Comparison of ENCODE assay signal across 15 mouse cellular contexts in genomic region chr19:4573241-4573640, GRCm38 (mm10). TPM values are rescaled to one million over a fixed set of nuclear protein-coding genes. Genes with fewer than 3 reads are reported as not detected.
DNase-seq lines count a peak whose midpoint lies in the region; ATAC-seq and TF ChIP-seq lines count a peak whose summit lies in the region.
"Had no signal": no experiment of that assay in that cellular context is flagged by ENCODE, and none has a peak within 500 bp of the region (broad histone marks: within the 10 kb centered on the region; RNA-seq: fewer than 3 reads in every experiment).

No protein-coding gene starts in this region.

- peaks cover 11% of the 10 kb centered on the region for H3K4me1 ChIP-seq in heart, embryonic 10.5 days
- peaks cover 40 to 41% of the 10 kb centered on the region in 2 experiments for H3K4me1 ChIP-seq in liver, embryonic 14.5 days (replicated peaks; ENCODE audit: control insufficient read depth in 2 of 2, insufficient read depth in 2 of 2, low read length in 1 of 2)
- peaks cover 45% of the 10 kb centered on the region for H3K4me1 ChIP-seq in liver, embryonic 12.5 days
- H3K4me1 ChIP-seq in E14TG2a.4 (replicated peaks; ENCODE audit: low read depth, low read length) = peaks cover 33% of the 10 kb centered on the region
- H3K4me1 ChIP-seq in embryonic fibroblast, embryonic 13.5 days (ENCODE audit: control insufficient read depth, insufficient read depth, low read length) = no peaks in the 10 kb centered on the region
- H3K4me1 ChIP-seq: embryonic facial prominence, embryonic 15.5 days; kidney, embryonic 15.5 days; lung, embryonic 15.5 days had no signal

- no peaks in the 10 kb centered on the region for H3K9me3 ChIP-seq in heart, embryonic 10.5 days
- H3K9me3 ChIP-seq in liver, embryonic 14.5 days (ENCODE audit: control insufficient read depth, low read length) = no peaks in the 10 kb centered on the region
- no peaks in the 10 kb centered on the region for H3K9me3 ChIP-seq in liver, embryonic 12.5 days (replicated peaks)
- H3K9me3 ChIP-seq in E14TG2a.4 (ENCODE audit: low read length) = no peaks in the 10 kb centered on the region
- H3K9me3 ChIP-seq: embryonic facial prominence, embryonic 15.5 days; forebrain, embryonic 13.5 days; kidney, embryonic 15.5 days; limb, embryonic 10.5 days; lung, embryonic 15.5 days had no signal

- no peak overlapping the region for H3K4me2 ChIP-seq in liver, embryonic 14.5 days (ENCODE audit: low read depth)
- H3K4me2 ChIP-seq in liver, embryonic 12.5 days = no peak overlapping the region
- H3K4me2 ChIP-seq: embryonic facial prominence, embryonic 15.5 days; forebrain, embryonic 13.5 days; kidney, embryonic 15.5 days; lung, embryonic 15.5 days had no signal

- no peaks in the 10 kb centered on the region for H3K27me3 ChIP-seq in heart, embryonic 10.5 days (ENCODE audit: insufficient read depth, poor library complexity, severe bottlenecking)
- H3K27me3 ChIP-seq in liver, embryonic 14.5 days (ENCODE audit: control insufficient read depth, insufficient read depth, low read length) = no peaks in the 10 kb centered on the region; the same call in 1 of the 2 replicates
- no peaks in the 10 kb centered on the region; the same call in 1 of the 2 replicates for H3K27me3 ChIP-seq in liver, embryonic 12.5 days (replicated peaks)
- no peaks in the 10 kb centered on the region for H3K27me3 ChIP-seq in E14TG2a.4 (ENCODE audit: insufficient read depth, low read length)
- H3K27me3 ChIP-seq: embryonic facial prominence, embryonic 15.5 days; forebrain, embryonic 13.5 days; kidney, embryonic 15.5 days; lung, embryonic 15.5 days had no signal

- TF ChIP-seq EP300 in liver, embryonic 14.5 days (IDR thresholded peaks at IDR 0.05; ENCODE audit: low read depth) = no peak

- TF ChIP-seq CTCF in liver, embryonic 14.5 days (IDR thresholded peaks at IDR 0.05; ENCODE audit: low read depth) = peak; percentile 74
- peak; percentile 24 for TF ChIP-seq CTCF in E14TG2a.4 (conservative IDR thresholded peaks at IDR 0.05; ENCODE audit: low read length)
- TF ChIP-seq CTCF in embryonic fibroblast, embryonic 13.5 days (IDR thresholded peaks at IDR 0.05; ENCODE audit: borderline replicate concordance, insufficient read depth, low read length) = peak; percentile 10; the same call in 1 of the 2 replicates

- intact Hi-C loops in heart, postnatal 25 days (cut with DNase I) = no loop called here

- WGBS in heart, embryonic 10.5 days = 87% methylated on average over 1 of the region's 1 CpGs
- WGBS in liver, embryonic 14.5 days (ENCODE audit: insufficient replicate concordance) = 69% methylated on average over 1 of the region's 1 CpGs
- WGBS in liver, embryonic 12.5 days (ENCODE audit: insufficient replicate concordance) = 86% methylated on average over 1 of the region's 1 CpGs

- H3K9ac ChIP-seq in liver, embryonic 14.5 days (replicated peaks) = no peak overlapping the region
- no peak overlapping the region for H3K9ac ChIP-seq in liver, embryonic 12.5 days
- H3K9ac ChIP-seq: embryonic facial prominence, embryonic 15.5 days; forebrain, embryonic 13.5 days; kidney, embryonic 15.5 days; lung, embryonic 15.5 days had no signal

- no peak for ATAC-seq in liver, embryonic 14.5 days (ENCODE audit: insufficient read depth)
- ATAC-seq in liver, embryonic 12.5 days = no peak
- ATAC-seq: forebrain, embryonic 13.5 days had no signal

- TF ChIP-seq POLR2A in embryonic fibroblast, embryonic 13.5 days (IDR thresholded peaks at IDR 0.05; ENCODE audit: low read depth, low read length) = no peak

- H3K27ac ChIP-seq in heart, embryonic 10.5 days = no peak overlapping the region
- no peak overlapping the region for H3K27ac ChIP-seq in liver, embryonic 14.5 days
- H3K27ac ChIP-seq in liver, embryonic 12.5 days = no peak overlapping the region
- H3K27ac ChIP-seq in embryonic fibroblast, embryonic 13.5 days (ENCODE audit: insufficient read depth, low read length) = no peak overlapping the region
- H3K27ac ChIP-seq: embryonic facial prominence, embryonic 15.5 days; forebrain, embryonic 13.5 days; kidney, embryonic 15.5 days; limb, embryonic 10.5 days; lung, embryonic 15.5 days had no signal

- no peaks in the 10 kb centered on the region for H3K36me3 ChIP-seq in heart, embryonic 10.5 days
- H3K36me3 ChIP-seq in liver, embryonic 14.5 days (replicated peaks; ENCODE audit: control insufficient read depth, insufficient read depth, low read depth) = no peaks in the 10 kb centered on the region
- H3K36me3 ChIP-seq in liver, embryonic 12.5 days = no peaks in the 10 kb centered on the region
- no peaks in the 10 kb centered on the region for H3K36me3 ChIP-seq in E14TG2a.4 (ENCODE audit: insufficient read depth, low read length)
- H3K36me3 ChIP-seq: embryonic facial prominence, embryonic 15.5 days; kidney, embryonic 15.5 days; limb, embryonic 10.5 days; lung, embryonic 15.5 days had no signal

- peak; percentile 71 for DNase-seq in heart, embryonic 10.5 days (ENCODE audit: low spot score)
- no peak for DNase-seq in heart, postnatal 25 days (ENCODE audit: low spot score)
- no peak for DNase-seq in liver, embryonic 14.5 days (ENCODE audit: low read depth in 3 of 3, low spot score in 3 of 3)
- DNase-seq in cerebellum, postnatal 4 days (ENCODE audit: low spot score in 2 of 2) = no peak
- DNase-seq in layer of hippocampus, adult 18-20 months (ENCODE audit: low spot score in 2 of 2) = no peak
- DNase-seq: right cerebral cortex, postnatal 25 days had no signal

- H3K4me3 ChIP-seq in heart, embryonic 10.5 days = no peak overlapping the region
- no peak overlapping the region for H3K4me3 ChIP-seq in liver, embryonic 14.5 days (ENCODE audit: insufficient read depth in 1 of 2, low read depth in 2 of 2, low read length in 2 of 2)
- no peak overlapping the region for H3K4me3 ChIP-seq in liver, embryonic 12.5 days
- no peak overlapping the region for H3K4me3 ChIP-seq in E14TG2a.4 (replicated peaks; ENCODE audit: low read length)
- no peak overlapping the region for H3K4me3 ChIP-seq in embryonic fibroblast, embryonic 13.5 days (ENCODE audit: insufficient read depth, low read length)
- H3K4me3 ChIP-seq: embryonic facial prominence, embryonic 15.5 days; forebrain, embryonic 13.5 days; kidney, embryonic 15.5 days; limb, embryonic 10.5 days; lung, embryonic 15.5 days had no signal

RNA-seq across cellular contexts. Expression of gene Lrfn4, which starts 42.2 kb away (rescaled TPM):
- polyA plus RNA-seq in heart, embryonic 10.5 days (2016; fragmentation: Nextera tagmentation; extraction: Ambion mirVana) = 4.4 and 7.2 TPM in 2 replicates
- 10 to 100 TPM in 1 of 2 experiments, 1 to 10 TPM in 1; 9.5 to 10.5 TPM for total RNA-seq in heart, postnatal 25 days (2021)
- 2.1 and 2.6 TPM in 2 replicates for polyA plus RNA-seq in liver, embryonic 14.5 days (2012; rRNA removed)
- 0.42 and 0.64 TPM in 2 replicates for polyA plus RNA-seq in liver, embryonic 14.5 days (2014; fragmentation: Nextera tagmentation; extraction: Ambion mirVana)
- 2.6 and 2.7 TPM in 2 replicates for polyA plus RNA-seq in liver, embryonic 12.5 days (2016; fragmentation: Nextera tagmentation; extraction: Ambion mirVana)
- 20.2 and 20.3 TPM in 2 replicates for polyA plus RNA-seq in embryonic fibroblast, embryonic 13.5 days (2011; ENCODE audit: insufficient read length, low read depth, missing spikeins)
- total RNA-seq in layer of hippocampus, adult 18-20 months (2021) = 10 to 100 TPM; 35.2 to 35.6 TPM
- total RNA-seq: neutrophil, adult 5-6 weeks had no signal

RNA-seq across cellular contexts. Expression of gene Rce1, which starts 52.2 kb away (rescaled TPM):
- 53.1 and 61.9 TPM in 2 replicates for polyA plus RNA-seq in heart, embryonic 10.5 days (2016; fragmentation: Nextera tagmentation; extraction: Ambion mirVana)
- 10 to 100 TPM; 10.9 to 11.1 TPM for total RNA-seq in heart, postnatal 25 days (2021)
- polyA plus RNA-seq in liver, embryonic 14.5 days (2012; rRNA removed) = 20.0 and 26.7 TPM in 2 replicates
- 23.6 and 25.2 TPM in 2 replicates for polyA plus RNA-seq in liver, embryonic 14.5 days (2014; fragmentation: Nextera tagmentation; extraction: Ambion mirVana)
- polyA plus RNA-seq in liver, embryonic 12.5 days (2016; fragmentation: Nextera tagmentation; extraction: Ambion mirVana) = 35.9 and 39.3 TPM in 2 replicates
- 24.9 and 27.5 TPM in 2 replicates for polyA plus RNA-seq in embryonic fibroblast, embryonic 13.5 days (2011; ENCODE audit: insufficient read length, low read depth, missing spikeins)
- total RNA-seq in layer of hippocampus, adult 18-20 months (2021) = 10 to 100 TPM; 23.1 to 28.3 TPM

Comparison
In these comparisons a context has a peak if more than half of its experiments do, and no peak if none do; other contexts are left out.
1. CTCF ChIP-seq: peak in every context shown above with its lines; median percentile 74 in liver, embryonic 14.5 days; 24 in E14TG2a.4; 10 in embryonic fibroblast, embryonic 13.5 days.